Mouse (Mus musculus) heart, adult 2 months (tissue): ENCODE results near the gene Prdm15. TPM values are rescaled to one million over a fixed set of nuclear protein-coding genes. Genes with fewer than 3 reads are reported as not detected.
A peak's percentile ranks its signal among the peaks of the same experiment; 100 is the strongest.

Experiments used
- DNase-seq, 2 experiments: peaks; one replicate each; pipeline ENCODE4 v3.0.0; 2021
- H3K27ac ChIP-seq: fragments of 200-600 bp; 2 replicates; pipeline ENCODE4 v1.8.1; 2022
- H3K27me3 ChIP-seq: fragments of 200-500 bp; 2 replicates; pipeline ENCODE4 v1.6.1; 2012; ENCODE audit warnings: mild to moderate bottlenecking, low read length, inconsistent platforms, mixed read lengths; ENCODE audit not compliant: control insufficient read depth, insufficient read depth
- H3K36me3 ChIP-seq: fragments of 200-500 bp; 2 replicates; pipeline ENCODE4 v1.6.1; 2012; ENCODE audit warnings: low read length, inconsistent platforms; ENCODE audit not compliant: control insufficient read depth, insufficient read depth
- H3K4me1 ChIP-seq: fragments of 200-500 bp; 2 replicates; pipeline ENCODE4 v1.6.1; 2011; ENCODE audit warnings: low read length; ENCODE audit not compliant: control insufficient read depth, insufficient read depth
- H3K4me3 ChIP-seq: fragments of 200-600 bp; 2 replicates; pipeline ENCODE4 v1.8.1; 2022
- H3K79me2 ChIP-seq: fragments of 200-500 bp; replicated peaks from 2 replicates; pipeline ENCODE4 v1.6.1; 2012; ENCODE audit warnings: mild to moderate bottlenecking, inconsistent platforms, low read length, moderate library complexity, mixed read lengths; ENCODE audit not compliant: control insufficient read depth, insufficient read depth
- H3K9ac ChIP-seq: fragments of 200-500 bp; 2 replicates; pipeline ENCODE4 v1.6.1; 2012; ENCODE audit warnings: low read depth, mild to moderate bottlenecking, control low read depth, inconsistent platforms, low read length, mixed read lengths
- CTCF ChIP-seq: fragments of 200-600 bp; IDR thresholded peaks from 2 replicates; pipeline ENCODE4 v1.8.1; 2022; ENCODE audit warnings: antibody characterized with exemption, mild to moderate bottlenecking, moderate library complexity
- EP300 ChIP-seq: fragments of 200-500 bp; IDR thresholded peaks from 2 replicates; pipeline ENCODE4 v1.6.1; 2011; ENCODE audit warnings: low read depth, low read length, control low read depth; ENCODE audit not compliant: insufficient read depth
- POLR2A ChIP-seq: fragments of 200-500 bp; IDR thresholded peaks from 2 replicates; pipeline ENCODE4 v1.6.1; 2011; ENCODE audit warnings: mild to moderate bottlenecking, low read depth, low read length, control low read depth; ENCODE audit not compliant: insufficient read depth
- WGBS: fragments of 180-500 bp; shearing (Covaris S2); methylation state at CpG from one replicate; pipeline ENCODE4 v1.1.7; 2018; 5-methylcytosine and 5-hydroxymethylcytosine counted together
- intact Hi-C: fragments of 180-260 bp; cut with DNase I; formaldehyde crosslinking; loops from one replicate; pipeline ENCODE4 v1.15.1; 2025
- long read RNA-seq: library from polyadenylated mRNA; stranded (forward); transcript quantifications from one replicate; pipeline ENCODE4 v2.0.0, GENCODE M21; 2021
- polyA plus RNA-seq: library from polyadenylated mRNA; depleted of rRNA; stranded (reverse); fragments of >200 nt; gene quantifications from 2 replicates; pipeline ENCODE4 v1.2.3, GENCODE M21; 2012; rRNA removed
- total RNA-seq, 2 experiments: library from RNA; stranded (reverse); gene quantifications; 2 replicates each; pipeline ENCODE4 v1.2.3; 2021

Gene Prdm15
- total RNA-seq (1 to 10 TPM; 4.8 to 6.1 TPM), polyA plus RNA-seq (4.6 and 7.0 TPM in 2 replicates)
- long read RNA-seq: 0 reads

DNA sequence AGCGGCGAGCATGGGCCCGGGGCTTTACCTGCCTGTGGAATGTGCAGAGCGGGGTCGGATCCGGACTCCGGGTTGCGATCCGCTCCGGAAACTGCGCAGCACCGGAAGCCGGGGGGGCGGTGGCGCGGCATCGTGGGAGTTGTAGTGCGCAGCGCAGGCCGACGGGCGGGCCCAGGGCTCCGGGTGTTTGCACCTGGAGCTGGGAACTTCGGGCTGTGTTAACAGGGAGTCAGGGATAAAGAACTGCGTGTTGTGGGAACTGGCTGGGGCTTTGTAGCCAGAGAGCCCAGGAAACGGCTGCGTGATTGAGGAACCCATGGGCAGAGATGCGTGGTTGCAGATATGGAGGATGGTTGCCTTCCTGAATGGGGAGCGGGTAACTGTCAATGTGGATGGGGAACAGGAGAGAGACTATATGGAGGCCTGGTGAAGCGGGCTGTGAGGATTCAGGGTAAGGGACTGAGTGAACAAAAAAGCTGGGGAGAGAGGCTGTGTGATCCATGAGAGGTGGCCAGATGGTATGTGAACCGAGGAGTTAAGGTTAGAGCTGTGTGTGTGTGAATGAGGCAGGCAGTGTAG lies at the start of gene Prdm15:
Prdm15 (minus strand) TSS at position 110 of the 579 bp plus-strand sequence.
- peak; percentile 35 for TF ChIP-seq CTCF
- 0 out of 2 replicates have a peak, but pooled peaks have one; percentile 12 for TF ChIP-seq EP300
- TF ChIP-seq POLR2A: peak; percentile 61
- WGBS: under 1% methylated on average over 31 of the region's 31 CpGs

DNA sequence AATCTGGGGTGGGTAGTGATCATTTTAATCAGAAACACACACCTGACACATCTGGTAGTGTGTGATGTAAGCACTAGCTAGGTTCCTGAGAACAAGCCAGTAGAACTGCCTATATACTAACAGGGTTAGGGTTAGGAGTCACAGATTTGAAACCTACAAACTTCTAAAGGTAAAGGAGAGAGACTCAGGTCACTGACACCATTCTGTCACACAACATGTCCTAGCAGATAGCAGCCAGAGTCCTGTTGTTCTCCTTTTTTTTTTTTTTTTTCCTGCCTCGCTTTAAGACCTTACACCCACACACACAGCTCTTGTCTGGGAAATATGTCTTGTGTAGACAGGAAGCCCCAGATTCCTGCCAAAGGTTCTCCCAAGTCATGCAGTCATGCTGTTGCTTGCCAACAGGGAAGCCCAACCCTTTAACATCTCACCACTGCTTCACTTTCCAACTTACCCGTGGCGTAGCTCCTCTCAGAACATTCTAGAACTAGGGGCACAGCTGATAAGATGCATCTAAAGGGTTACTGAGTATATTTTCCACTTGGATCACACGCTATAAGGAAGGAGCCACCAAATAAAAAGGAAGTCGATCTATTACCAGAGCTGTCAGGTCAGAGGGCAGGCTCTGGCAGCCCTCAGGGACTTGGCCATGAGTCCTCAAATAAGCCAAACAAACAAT lies 45.8 kb upstream of the Prdm15 start:
- intact Hi-C loops: loop anchor here (1.0 to 2.0 kb wide), 2 partner anchors 25 to 63 kb away; no protein-coding TSS in a partner anchor

More for the DNA sequence above, at the start of gene Prdm15:
- Histone ChIP-seq H3K27me3 (no peaks in the 10 kb centered on the region), H3K4me3 (peak within 1 kb of the TSS; percentile 73), H3K4me1 (peaks cover 3% of the 10 kb centered on the region), H3K27ac (peak within 1 kb of the TSS; percentile 72), H3K9ac (peak within 1 kb of the TSS; percentile 99), H3K79me2 (peaks cover 2% of the 10 kb centered on the region; the same call in 1 of the 2 replicates), H3K36me3 (no peaks in the 10 kb centered on the region)
- intact Hi-C loops: loop anchor here (1.0 to 5.0 kb wide), 4 partner anchors 70 to 230 kb away; partner anchors contain the start of genes A630089N07Rik and B230307C23Rik
- peak; percentile 92 to 93 for DNase-seq

DNA sequence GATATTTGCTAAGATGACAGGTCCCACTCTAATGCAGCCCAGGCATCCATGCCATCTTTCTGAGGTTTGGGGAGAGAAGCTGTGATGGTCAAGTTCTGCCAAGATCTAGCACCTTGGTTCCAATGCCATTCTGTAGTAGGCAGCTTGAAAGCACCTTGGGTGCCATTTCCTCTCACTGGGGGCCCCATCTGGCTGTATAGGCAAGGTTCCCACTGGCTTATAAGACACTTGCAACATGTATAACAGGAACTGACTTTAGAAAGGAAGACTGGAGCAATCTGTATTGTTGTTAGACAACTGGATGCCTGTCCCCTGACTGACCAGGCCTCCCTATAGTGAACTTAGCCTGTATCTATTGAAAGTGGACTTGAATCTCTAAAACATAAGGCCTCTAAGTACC lies 36.1 kb upstream of the Prdm15 start:
- Histone ChIP-seq H3K4me3 (no peak overlapping the region), H3K27me3 (no peaks in the 10 kb centered on the region), H3K9ac (no peak overlapping the region), H3K27ac (no peak overlapping the region), H3K79me2 (no peaks in the 10 kb centered on the region; the same call in none of the 2 replicates), H3K4me1 (no peaks in the 10 kb centered on the region; the same call in 1 of the 2 replicates), H3K36me3 (peaks cover 9% of the 10 kb centered on the region)
- no peak for TF ChIP-seq CTCF
- TF ChIP-seq POLR2A: no peak
- no peak for TF ChIP-seq EP300
- intact Hi-C loops: no loop called here
- DNase-seq: no peak

More for the DNA sequence above, 45.8 kb upstream of the Prdm15 start:
- H3K4me1 ChIP-seq: peaks cover 5% of the 10 kb centered on the region
- no peaks in the 10 kb centered on the region; the same call in 1 of the 2 replicates for H3K79me2 ChIP-seq
- H3K4me3 ChIP-seq: no peak overlapping the region
- H3K9ac ChIP-seq: no peak overlapping the region; the same call in 1 of the 2 replicates
- no peaks in the 10 kb centered on the region for H3K27me3 ChIP-seq
- peaks cover 19% of the 10 kb centered on the region for H3K36me3 ChIP-seq
- H3K27ac ChIP-seq: peak overlapping the region; percentile 75
- WGBS: 7% methylated on average over 5 of the region's 5 CpGs
- peak; percentile 66 to 83 for DNase-seq
- no peak for TF ChIP-seq POLR2A
- no peak for TF ChIP-seq CTCF
- TF ChIP-seq EP300: peak; percentile 97

DNA sequence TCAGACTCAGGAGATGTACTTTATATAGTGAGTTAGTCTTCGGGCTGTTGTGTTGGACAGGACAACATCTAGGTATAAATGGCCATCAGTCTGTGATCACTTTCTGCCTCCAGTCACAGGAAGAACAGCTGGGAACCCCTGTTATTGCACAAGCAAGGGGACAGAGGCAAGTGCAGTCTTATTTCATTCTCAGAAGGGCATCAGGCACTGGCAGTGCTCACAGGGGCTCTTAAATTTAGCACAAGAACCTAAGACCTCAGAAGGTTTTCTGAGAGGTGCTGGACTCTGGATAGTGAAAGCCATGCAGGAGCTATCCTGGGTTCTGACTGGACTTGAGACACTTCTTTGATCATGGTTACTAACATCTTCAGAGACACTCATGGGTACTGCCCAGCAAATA lies 32.0 kb upstream of the Prdm15 start:
- Histone ChIP-seq H3K27me3 (no peaks in the 10 kb centered on the region), H3K4me1 (no peaks in the 10 kb centered on the region; the same call in 1 of the 2 replicates), H3K27ac (no peak overlapping the region), H3K4me3 (no peak overlapping the region), H3K36me3 (peaks cover 3% of the 10 kb centered on the region), H3K9ac (no peak overlapping the region), H3K79me2 (no peaks in the 10 kb centered on the region)
- TF ChIP-seq POLR2A (no peak), CTCF (no peak), EP300 (no peak)
- intact Hi-C loops: no loop called here
- no peak for DNase-seq
- 91% methylated on average over 1 of the region's 1 CpGs for WGBS

DNA sequence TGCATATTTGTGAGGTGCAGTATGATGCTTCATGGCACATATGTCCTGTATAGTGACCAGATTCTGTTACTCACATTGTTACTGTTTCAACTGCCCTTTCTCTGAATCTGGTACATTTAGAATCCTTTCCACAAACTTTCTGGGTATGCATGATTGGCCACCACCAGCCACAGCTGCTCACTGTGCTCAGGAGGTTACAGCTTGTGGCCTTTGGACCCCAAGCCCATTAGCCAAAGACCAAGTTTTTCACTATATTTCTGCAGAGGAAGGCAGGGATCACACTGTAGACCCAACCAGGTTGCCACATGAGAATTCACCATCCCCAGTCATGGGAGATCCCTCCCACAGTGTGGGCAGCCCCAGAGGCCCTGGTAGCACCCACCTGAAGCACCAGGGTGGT lies 31.2 kb upstream of the Prdm15 start:
- DNase-seq: no peak
- Histone ChIP-seq H3K27ac (no peak overlapping the region), H3K36me3 (peaks cover 3% of the 10 kb centered on the region), H3K79me2 (no peaks in the 10 kb centered on the region), H3K4me1 (no peaks in the 10 kb centered on the region), H3K27me3 (no peaks in the 10 kb centered on the region), H3K4me3 (no peak overlapping the region), H3K9ac (no peak overlapping the region)
- TF ChIP-seq POLR2A (no peak), CTCF (no peak), EP300 (no peak)
- intact Hi-C loops: no loop called here
